Mouse (Mus musculus): ENCODE results near the gene Npas3. TPM values are rescaled to one million over a fixed set of nuclear protein-coding genes. Genes with fewer than 3 reads are reported as not detected.

Npas3 gene
- total and polyA plus RNA-seq, 3 experiments, result 0.02 to 0.64 (median 0.10) TPM

GRCm38 (mm10) chr12:54067419-54067818 is 818.9 kb downstream of the Npas3 start:
- TF ChIP-seq POLR2A (IDR thresholded peaks at IDR 0.05; ENCODE audit: insufficient read depth, low read depth, low read length) (no peak), CTCF (IDR thresholded peaks at IDR 0.05) (no peak), EP300 (IDR thresholded peaks at IDR 0.05; ENCODE audit: insufficient read depth, low read depth, low read length) (no peak)
- H3K27me3 ChIP-seq (ENCODE audit: control insufficient read depth, insufficient read depth, low read length), result peaks cover 10% of the 10 kb centered on the region
- DNase-seq, result no peak
- H3K4me1 ChIP-seq (ENCODE audit: control insufficient read depth, insufficient read depth, low read length), result no peaks in the 10 kb centered on the region
- H3K9ac ChIP-seq (ENCODE audit: low read depth, low read length), result no peak overlapping the region
- 37% methylated on average over 14 of the region's 14 CpGs for WGBS
- no peak overlapping the region for H3K4me3 ChIP-seq
- H3K36me3 ChIP-seq (ENCODE audit: control insufficient read depth, insufficient read depth, low read length), result no peaks in the 10 kb centered on the region
- no peaks in the 10 kb centered on the region for H3K79me2 ChIP-seq (replicated peaks; ENCODE audit: control insufficient read depth, insufficient read depth, low read length)
- H3K27ac ChIP-seq, result no peak overlapping the region
- intact Hi-C loops (cut with DNase I), result no loop called here

GRCm38 (mm10) chr12:54067886-54068756 is 819.6 kb downstream of the Npas3 start:
- H3K27ac ChIP-seq, result no peak overlapping the region
- H3K27me3 ChIP-seq (ENCODE audit: control insufficient read depth, insufficient read depth, low read length), result peaks cover 10% of the 10 kb centered on the region
- H3K4me3 ChIP-seq, result peak overlapping the region; percentile 21
- WGBS, result 6% methylated on average over 84 of the region's 84 CpGs
- H3K9ac ChIP-seq (ENCODE audit: low read depth, low read length), result no peak overlapping the region
- no peaks in the 10 kb centered on the region for H3K36me3 ChIP-seq (ENCODE audit: control insufficient read depth, insufficient read depth, low read length)
- no peaks in the 10 kb centered on the region for H3K4me1 ChIP-seq (ENCODE audit: control insufficient read depth, insufficient read depth, low read length)
- no peaks in the 10 kb centered on the region for H3K79me2 ChIP-seq (replicated peaks; ENCODE audit: control insufficient read depth, insufficient read depth, low read length)
- peak; percentile 33 to 43 for DNase-seq
- intact Hi-C loops (cut with DNase I), result no loop called here
- TF ChIP-seq POLR2A (IDR thresholded peaks at IDR 0.05; ENCODE audit: insufficient read depth, low read depth, low read length), result no peak
- TF ChIP-seq CTCF (IDR thresholded peaks at IDR 0.05), result no peak
- no peak for TF ChIP-seq EP300 (IDR thresholded peaks at IDR 0.05; ENCODE audit: insufficient read depth, low read depth, low read length)

GRCm38 (mm10) chr12:54068757-54069146 is 820.3 kb downstream of the Npas3 start:
- intact Hi-C loops (cut with DNase I), result no loop called here
- Histone ChIP-seq H3K4me3 (no peak overlapping the region), H3K27ac (no peak overlapping the region), H3K4me1 (ENCODE audit: control insufficient read depth, insufficient read depth, low read length) (no peaks in the 10 kb centered on the region), H3K9ac (ENCODE audit: low read depth, low read length) (no peak overlapping the region), H3K79me2 (replicated peaks; ENCODE audit: control insufficient read depth, insufficient read depth, low read length) (no peaks in the 10 kb centered on the region), H3K27me3 (ENCODE audit: control insufficient read depth, insufficient read depth, low read length) (peaks cover 10% of the 10 kb centered on the region), H3K36me3 (ENCODE audit: control insufficient read depth, insufficient read depth, low read length) (no peaks in the 10 kb centered on the region)
- WGBS, result 68% methylated on average over 27 of the region's 27 CpGs
- no peak for TF ChIP-seq POLR2A (IDR thresholded peaks at IDR 0.05; ENCODE audit: insufficient read depth, low read depth, low read length)
- no peak for TF ChIP-seq CTCF (IDR thresholded peaks at IDR 0.05)
- no peak for TF ChIP-seq EP300 (IDR thresholded peaks at IDR 0.05; ENCODE audit: insufficient read depth, low read depth, low read length)
- no peak for DNase-seq

- H3K27me3 ChIP-seq (ENCODE audit: control insufficient read depth, insufficient read depth, low read length), result no peaks in the 10 kb centered on the region
- H3K27ac ChIP-seq, result no peak overlapping the region
- no peak overlapping the region for H3K4me3 ChIP-seq
- no peak for DNase-seq
- H3K36me3 ChIP-seq (ENCODE audit: control insufficient read depth, insufficient read depth, low read length), result no peaks in the 10 kb centered on the region
- intact Hi-C loops (cut with DNase I), result no loop called here
- 92% methylated on average over 2 of the region's 2 CpGs for WGBS
- no peak overlapping the region for H3K9ac ChIP-seq (ENCODE audit: low read depth, low read length)
- TF ChIP-seq EP300 (IDR thresholded peaks at IDR 0.05; ENCODE audit: insufficient read depth, low read depth, low read length) (no peak), CTCF (IDR thresholded peaks at IDR 0.05) (no peak), POLR2A (IDR thresholded peaks at IDR 0.05; ENCODE audit: insufficient read depth, low read depth, low read length) (no peak)
- H3K79me2 ChIP-seq (replicated peaks; ENCODE audit: control insufficient read depth, insufficient read depth, low read length), result no peaks in the 10 kb centered on the region
- no peaks in the 10 kb centered on the region for H3K4me1 ChIP-seq (ENCODE audit: control insufficient read depth, insufficient read depth, low read length)
Measured at GRCm38 (mm10) chr12:54074012-54074411, 825.5 kb downstream of the Npas3 start.

GRCm38 (mm10) chr12:54080996-54081395 is 832.5 kb downstream of the Npas3 start:
- no peak for DNase-seq
- TF ChIP-seq CTCF (IDR thresholded peaks at IDR 0.05) (no peak), EP300 (IDR thresholded peaks at IDR 0.05; ENCODE audit: insufficient read depth, low read depth, low read length) (no peak), POLR2A (IDR thresholded peaks at IDR 0.05; ENCODE audit: insufficient read depth, low read depth, low read length) (no peak)
- no peaks in the 10 kb centered on the region for H3K4me1 ChIP-seq (ENCODE audit: control insufficient read depth, insufficient read depth, low read length)

GRCm38 (mm10) chr12:54093729-54094128 is 845.3 kb downstream of the Npas3 start:
- Histone ChIP-seq H3K4me3 (no peak overlapping the region), H3K36me3 (ENCODE audit: control insufficient read depth, insufficient read depth, low read length) (no peaks in the 10 kb centered on the region), H3K4me1 (ENCODE audit: control insufficient read depth, insufficient read depth, low read length) (no peaks in the 10 kb centered on the region), H3K27me3 (ENCODE audit: control insufficient read depth, insufficient read depth, low read length) (no peaks in the 10 kb centered on the region), H3K27ac (no peak overlapping the region), H3K79me2 (replicated peaks; ENCODE audit: control insufficient read depth, insufficient read depth, low read length) (no peaks in the 10 kb centered on the region), H3K9ac (ENCODE audit: low read depth, low read length) (no peak overlapping the region)
- intact Hi-C loops (cut with DNase I), result no loop called here
- no peak for DNase-seq
- 79% methylated on average over 8 of the region's 8 CpGs for WGBS
- TF ChIP-seq CTCF (IDR thresholded peaks at IDR 0.05), result no peak
- TF ChIP-seq EP300 (IDR thresholded peaks at IDR 0.05; ENCODE audit: insufficient read depth, low read depth, low read length), result no peak
- TF ChIP-seq POLR2A (IDR thresholded peaks at IDR 0.05; ENCODE audit: insufficient read depth, low read depth, low read length), result no peak

More at GRCm38 (mm10) chr12:54080996-54081395, 832.5 kb downstream of the Npas3 start:
- Histone ChIP-seq H3K27me3 (ENCODE audit: control insufficient read depth, insufficient read depth, low read length) (0 out of 2 replicates have a peak, but pooled peaks cover 1% of the 10 kb centered on the region), H3K27ac (no peak overlapping the region), H3K4me3 (no peak overlapping the region), H3K9ac (ENCODE audit: low read depth, low read length) (no peak overlapping the region), H3K79me2 (replicated peaks; ENCODE audit: control insufficient read depth, insufficient read depth, low read length) (no peaks in the 10 kb centered on the region), H3K36me3 (ENCODE audit: control insufficient read depth, insufficient read depth, low read length) (no peaks in the 10 kb centered on the region)
- WGBS, result 90% methylated on average over 3 of the region's 3 CpGs
- intact Hi-C loops (cut with DNase I), result no loop called here

All from heart, adult 2 months (tissue).